Mouse (Mus musculus) testis, adult 2 months (tissue): ENCODE measurements around the gene Klb. TPM values are rescaled to one million over a fixed set of nuclear protein-coding genes. Genes with fewer than 3 reads are reported as not detected.

ENCODE experiments used
- H3K27ac ChIP-seq: fragments of 200-500 bp; 2 replicates; pipeline ENCODE4 v1.5.1; 2012; ENCODE audit warnings: low read depth, low read length; ENCODE audit not compliant: control insufficient read depth, insufficient read depth
- H3K27me3 ChIP-seq: fragments of 200-500 bp; 2 replicates; pipeline ENCODE4 v1.6.1; 2012; ENCODE audit warnings: mild to moderate bottlenecking, low read length, moderate library complexity; ENCODE audit not compliant: control insufficient read depth, insufficient read depth
- H3K36me3 ChIP-seq: fragments of 200-500 bp; 2 replicates; pipeline ENCODE4 v1.6.1; 2012; ENCODE audit warnings: mild to moderate bottlenecking, low read length; ENCODE audit not compliant: control insufficient read depth, insufficient read depth
- H3K4me1 ChIP-seq: fragments of 200-500 bp; 2 replicates; pipeline ENCODE4 v1.6.1; 2012; ENCODE audit warnings: low read length; ENCODE audit not compliant: control insufficient read depth, insufficient read depth
- H3K4me3 ChIP-seq: fragments of 200-500 bp; 2 replicates; pipeline ENCODE4 v1.5.1; 2012; ENCODE audit warnings: low read depth, mild to moderate bottlenecking, low read length, moderate library complexity, mixed read lengths; ENCODE audit not compliant: control insufficient read depth
- CTCF ChIP-seq: fragments of 200-500 bp; IDR thresholded peaks from 2 replicates; pipeline ENCODE4 v1.5.1; 2012; ENCODE audit warnings: low read depth, mild to moderate bottlenecking, inconsistent platforms, low read length, moderate library complexity; ENCODE audit not compliant: control insufficient read depth, insufficient read depth, insufficient replicate concordance
- POLR2A ChIP-seq: fragments of 200-500 bp; IDR thresholded peaks from 2 replicates; pipeline ENCODE4 v1.6.1; 2012; ENCODE audit warnings: low read depth, mild to moderate bottlenecking, inconsistent platforms, low read length, moderate library complexity; ENCODE audit not compliant: control insufficient read depth
- polyA plus RNA-seq: library from polyadenylated mRNA; depleted of rRNA; stranded (reverse); fragments of >200 nt; gene quantifications from 2 replicates; pipeline ENCODE4 v1.2.3, GENCODE M21; 2012

Klb gene
- polyA plus RNA-seq, 1 experiment = 0.65 TPM

DNA sequence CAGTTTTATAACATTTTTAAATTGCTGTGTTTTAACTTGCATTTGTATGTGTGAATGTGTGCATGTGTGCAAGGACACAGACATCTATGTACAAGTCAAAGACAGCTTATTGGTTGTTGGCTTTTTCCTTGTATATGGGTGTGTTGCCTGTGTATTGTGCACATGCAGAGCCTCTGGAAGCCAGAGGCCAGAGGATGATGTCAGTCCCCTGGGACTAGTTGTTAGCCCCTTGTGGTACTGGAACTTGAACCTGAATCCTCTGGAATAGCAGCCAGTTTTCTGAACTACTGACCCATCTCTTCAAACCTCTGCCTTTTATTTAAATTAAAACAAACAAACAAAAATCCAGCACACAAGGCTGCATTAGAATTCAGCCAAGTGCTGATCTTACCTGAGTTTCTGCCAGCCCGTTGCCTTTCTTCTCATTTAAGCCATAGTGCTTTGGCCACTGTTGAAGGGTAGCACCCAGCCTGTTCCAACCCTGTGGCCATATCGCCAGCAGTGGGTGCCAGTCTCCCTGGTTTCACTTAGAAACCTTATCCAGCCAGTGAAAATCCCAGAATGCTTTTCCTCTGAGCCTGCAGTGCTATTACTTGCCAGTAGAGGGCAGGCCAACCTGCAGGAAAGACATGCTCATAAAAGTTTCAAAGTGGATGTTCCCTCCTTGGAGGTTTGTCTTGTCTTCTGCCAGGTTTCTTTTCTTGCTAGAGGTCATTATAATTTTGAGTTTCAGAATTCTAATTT lies 53.3 kb downstream of the Klb start:
- no peak for TF ChIP-seq POLR2A
- TF ChIP-seq CTCF = peak; percentile 51; the same call in 1 of the 2 replicates
- no peaks in the 10 kb centered on the region; the same call in none of the 2 replicates for H3K36me3 ChIP-seq

DNA sequence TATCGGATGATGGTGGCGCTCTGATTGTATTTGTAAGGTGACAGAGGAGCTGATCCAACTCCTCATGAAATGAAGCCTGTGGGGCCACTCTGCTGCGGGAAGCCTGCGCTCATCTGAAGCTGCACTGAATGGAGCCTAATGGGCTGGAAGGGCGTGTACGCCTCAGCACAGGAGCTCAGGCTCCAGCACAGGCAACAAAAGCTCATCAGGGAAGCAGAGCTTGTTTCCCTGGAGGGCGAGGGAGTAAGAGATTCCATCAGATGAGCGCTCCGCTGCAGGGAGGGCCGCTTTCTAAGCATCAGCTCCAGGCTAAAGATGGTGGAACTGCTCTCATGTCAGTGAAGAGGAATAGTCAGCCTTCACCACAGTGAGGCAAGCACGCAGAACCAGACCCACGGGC lies 59.9 kb downstream of the Klb start:
- H3K4me1 ChIP-seq = no peaks in the 10 kb centered on the region
- H3K4me3 ChIP-seq = no peak overlapping the region
- no peak for TF ChIP-seq CTCF
- no peak for TF ChIP-seq POLR2A
- H3K36me3 ChIP-seq = no peaks in the 10 kb centered on the region; the same call in 1 of the 2 replicates
- no peaks in the 10 kb centered on the region for H3K27me3 ChIP-seq
- H3K27ac ChIP-seq = no peak overlapping the region

More for the DNA sequence above, 53.3 kb downstream of the Klb start:
- Histone ChIP-seq H3K27me3 (no peaks in the 10 kb centered on the region), H3K27ac (no peak overlapping the region), H3K4me3 (no peak overlapping the region), H3K4me1 (no peaks in the 10 kb centered on the region)

DNA sequence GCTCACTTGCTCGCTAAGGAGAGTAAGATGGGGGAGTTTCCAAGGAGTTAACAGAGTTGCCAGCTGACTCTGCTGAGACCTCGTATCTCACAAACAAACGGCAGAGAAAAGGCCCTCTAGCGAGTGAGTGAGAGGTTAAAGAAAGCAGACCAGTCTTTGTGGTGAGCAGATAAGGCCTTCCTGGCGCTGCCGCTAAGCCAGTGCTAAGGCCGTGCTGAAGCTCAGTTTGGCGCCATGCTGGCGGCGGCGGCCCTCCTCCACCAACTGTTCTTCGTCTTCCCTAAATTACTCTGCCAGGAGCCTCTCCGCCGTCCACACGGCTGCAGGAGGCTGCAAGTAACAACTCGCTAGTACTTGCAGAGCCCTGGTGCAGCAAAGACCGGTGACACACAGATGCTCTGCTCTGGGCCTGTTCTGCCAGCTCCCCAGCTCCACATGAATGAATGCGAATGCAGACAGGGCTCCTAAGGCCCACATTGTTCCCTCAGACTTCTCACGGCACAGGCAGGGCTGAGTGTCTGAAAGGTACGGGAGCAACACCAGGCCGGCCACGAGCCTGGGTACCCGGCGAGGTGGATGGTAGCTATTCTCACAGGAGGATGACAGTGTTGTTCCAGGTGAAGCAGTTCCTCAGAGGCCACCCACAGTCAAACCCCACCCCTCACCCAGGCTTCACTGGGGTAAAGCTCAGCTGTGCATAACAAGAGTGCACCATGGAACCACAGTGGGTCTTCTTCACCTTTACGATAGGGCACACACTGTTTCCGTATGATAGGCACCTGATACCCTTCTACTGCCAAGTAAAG lies 67.7 kb downstream of the Klb start:
- Histone ChIP-seq H3K4me1 (no peaks in the 10 kb centered on the region; the same call in 1 of the 2 replicates), H3K36me3 (no peaks in the 10 kb centered on the region; the same call in 1 of the 2 replicates), H3K4me3 (no peak overlapping the region), H3K27ac (peak overlapping the region; percentile 1; the same call in 1 of the 2 replicates), H3K27me3 (no peaks in the 10 kb centered on the region)
- TF ChIP-seq POLR2A (peak; percentile 22; the same call in 1 of the 2 replicates), CTCF (no peak)

DNA sequence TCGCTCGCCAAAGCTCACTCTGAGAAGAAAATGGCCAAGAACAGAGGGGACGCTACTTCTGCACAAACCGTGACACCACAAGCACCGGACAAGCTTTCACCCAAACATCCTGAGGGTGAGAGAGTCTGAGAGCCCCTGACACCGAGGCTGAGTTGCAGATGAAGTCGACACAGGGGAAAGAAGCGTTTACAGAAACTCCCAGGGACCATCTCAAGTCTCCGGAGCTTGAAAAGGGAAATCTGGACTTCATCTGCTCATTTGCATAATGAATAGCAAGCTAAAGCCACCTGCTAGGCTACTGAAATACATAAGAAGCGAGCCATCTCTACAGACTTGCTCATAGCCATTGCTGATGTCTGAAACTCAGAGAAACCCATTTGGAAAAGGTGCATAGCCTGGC lies 71.0 kb downstream of the Klb start:
- Histone ChIP-seq H3K27me3 (no peaks in the 10 kb centered on the region), H3K36me3 (no peaks in the 10 kb centered on the region; the same call in 1 of the 2 replicates), H3K27ac (no peak overlapping the region), H3K4me1 (no peaks in the 10 kb centered on the region; the same call in 1 of the 2 replicates), H3K4me3 (no peak overlapping the region)
- TF ChIP-seq CTCF = no peak

DNA sequence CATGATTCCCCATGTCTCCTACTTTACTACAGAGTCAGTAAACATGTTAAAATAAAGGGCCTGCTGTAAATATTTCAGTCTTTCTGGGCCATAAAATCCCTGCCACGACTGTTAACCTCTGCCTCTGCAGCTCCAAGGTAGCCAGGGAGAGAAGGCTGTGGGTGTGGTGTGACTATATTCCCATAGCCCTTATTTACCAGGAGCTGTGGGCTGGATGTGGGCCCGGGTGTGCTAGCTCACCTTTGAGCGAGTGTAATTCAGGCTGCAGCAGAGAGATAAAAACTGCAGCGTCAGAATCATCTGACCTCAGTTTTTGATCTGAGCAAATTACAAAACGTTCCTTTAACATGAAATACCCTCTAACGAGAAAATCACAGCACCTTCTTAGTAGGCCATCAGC lies 72.7 kb downstream of the Klb start:
- Histone ChIP-seq H3K27ac (no peak overlapping the region), H3K36me3 (no peaks in the 10 kb centered on the region; the same call in 1 of the 2 replicates), H3K4me3 (no peak overlapping the region), H3K27me3 (no peaks in the 10 kb centered on the region), H3K4me1 (no peaks in the 10 kb centered on the region; the same call in 1 of the 2 replicates)
- TF ChIP-seq POLR2A (no peak), CTCF (no peak)

DNA sequence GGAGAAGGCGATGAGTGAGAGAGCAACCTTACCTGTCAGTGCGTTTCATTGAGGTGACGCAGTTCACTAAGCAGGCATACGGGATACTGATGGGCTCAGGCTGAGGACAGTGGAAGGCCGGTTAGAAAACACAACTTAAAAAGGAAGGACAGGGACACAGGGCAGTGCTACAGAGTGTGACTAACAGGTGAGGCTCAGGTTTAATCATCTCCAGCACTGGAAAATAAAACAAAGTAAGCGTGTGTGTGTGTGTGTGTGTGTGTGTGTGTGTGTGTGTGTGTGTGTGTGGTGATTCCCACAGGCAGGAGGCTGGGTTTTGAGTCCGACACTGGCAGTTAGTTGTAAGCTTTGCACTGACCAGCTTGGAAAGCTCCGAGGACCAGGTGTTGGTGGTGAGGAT lies 74.7 kb downstream of the Klb start:
- TF ChIP-seq POLR2A (no peak), CTCF (no peak)
- H3K4me1 ChIP-seq = no peaks in the 10 kb centered on the region
- H3K27ac ChIP-seq = no peak overlapping the region
- no peak overlapping the region for H3K4me3 ChIP-seq
- no peaks in the 10 kb centered on the region for H3K27me3 ChIP-seq
- H3K36me3 ChIP-seq = no peaks in the 10 kb centered on the region; the same call in 1 of the 2 replicates

DNA sequence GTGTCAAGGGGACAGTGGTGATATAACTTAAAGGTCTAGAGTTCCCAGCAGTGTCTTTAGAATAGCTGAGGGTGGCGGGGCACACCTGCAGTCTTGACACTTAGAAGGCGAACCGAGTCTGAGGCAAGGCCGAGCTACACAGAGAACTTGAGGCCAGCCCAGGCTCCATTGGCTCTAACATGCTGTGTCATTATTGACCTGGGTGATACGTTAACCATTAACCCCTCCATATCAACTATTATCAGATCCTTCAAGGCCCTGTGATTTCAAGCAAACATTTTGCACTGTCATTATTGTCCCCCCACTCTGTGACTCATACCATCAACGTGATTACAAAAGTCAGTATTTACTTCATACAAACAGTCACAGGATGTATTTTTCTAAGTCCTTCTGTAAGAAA lies 76.1 kb downstream of the Klb start:
- no peak for TF ChIP-seq CTCF
- TF ChIP-seq POLR2A = no peak
- no peak overlapping the region for H3K4me3 ChIP-seq
- H3K36me3 ChIP-seq = no peaks in the 10 kb centered on the region; the same call in 1 of the 2 replicates
- H3K27ac ChIP-seq = no peak overlapping the region
- no peaks in the 10 kb centered on the region for H3K27me3 ChIP-seq
- H3K4me1 ChIP-seq = no peaks in the 10 kb centered on the region
